Mouse (Mus musculus) hindbrain, embryonic 16.5 days (tissue): ENCODE measurements around the gene Rfxank. TPM values are rescaled to one million over a fixed set of nuclear protein-coding genes. Genes with fewer than 3 reads are reported as not detected.

Experiments
- ATAC-seq: fragments of 200-750 bp; cut with Nextera tagmentation; 2 replicates; pipeline ENCODE4 v1.8.0; 2017; ENCODE audit warnings: moderate TSS enrichment, moderate library complexity
- H3K27ac ChIP-seq: fragments of 300-500 bp; sonication (generic); 2 replicates; pipeline ENCODE4 v1.5.1; 2014; ENCODE audit warnings: low read depth, mild to moderate bottlenecking, control low read depth, low read length, moderate library complexity
- H3K27me3 ChIP-seq: fragments of 300-500 bp; sonication (generic); replicated peaks from 2 replicates; pipeline ENCODE4 v1.6.1; 2014; ENCODE audit warnings: low read length; ENCODE audit not compliant: control insufficient read depth, insufficient read depth
- H3K36me3 ChIP-seq: fragments of 300-500 bp; sonication (generic); 2 replicates; pipeline ENCODE4 v1.6.1; 2014; ENCODE audit warnings: mild to moderate bottlenecking, low read length, moderate library complexity, mixed read lengths; ENCODE audit not compliant: control insufficient read depth, insufficient read depth
- H3K4me1 ChIP-seq: fragments of 300-500 bp; sonication (generic); 2 replicates; pipeline ENCODE4 v1.6.1; 2014; ENCODE audit warnings: low read depth, low read length; ENCODE audit not compliant: control insufficient read depth, insufficient read depth
- H3K4me2 ChIP-seq: fragments of 300-500 bp; sonication (generic); 2 replicates; pipeline ENCODE4 v1.6.1; 2014; ENCODE audit warnings: mild to moderate bottlenecking, low read length, control low read depth, moderate library complexity
- H3K4me3 ChIP-seq: fragments of 300-500 bp; sonication (generic); 2 replicates; pipeline ENCODE4 v1.5.1; 2014; ENCODE audit warnings: mild to moderate bottlenecking, low read length, control low read depth, moderate library complexity
- H3K9ac ChIP-seq: fragments of 300-500 bp; sonication (generic); 2 replicates; pipeline ENCODE4 v1.6.1; 2014; ENCODE audit warnings: low read depth, mild to moderate bottlenecking, control low read depth, low read length, moderate library complexity
- H3K9me3 ChIP-seq: fragments of 300-500 bp; sonication (generic); 2 replicates; pipeline ENCODE4 v1.6.1; 2014; ENCODE audit warnings: mild to moderate bottlenecking, low read length, moderate library complexity; ENCODE audit not compliant: control insufficient read depth
- WGBS: fragments of 180-500 bp; shearing (Covaris S2); extraction: QIAGEN DNeasy Blood & Tissue Kit; methylation state at CpG from one replicate; pipeline ENCODE4 v1.1.7; 2014; 5-methylcytosine and 5-hydroxymethylcytosine counted together
- polyA plus RNA-seq: library from polyadenylated mRNA; unstranded; fragments of >200 nt; fragmentation: Nextera tagmentation; extraction: Ambion mirVana; gene quantifications from 2 replicates; pipeline ENCODE4 v1.2.1, GENCODE M21; 2015

The Rfxank gene
- polyA plus RNA-seq, 1 experiment from 2014 or later: 12.3 TPM

GRCm38 (mm10) chr8:70099276-70099675 is 39.7 kb downstream of the Rfxank start:
- H3K4me2 ChIP-seq: no peak overlapping the region
- H3K9me3 ChIP-seq: peaks cover 2% of the 10 kb centered on the region; the same call in 1 of the 2 replicates
- no peak overlapping the region for H3K9ac ChIP-seq
- no peaks in the 10 kb centered on the region for H3K27me3 ChIP-seq
- no peak overlapping the region for H3K4me3 ChIP-seq
- no peak overlapping the region for H3K27ac ChIP-seq
- H3K36me3 ChIP-seq: peaks cover 68% of the 10 kb centered on the region
- H3K4me1 ChIP-seq: no peaks in the 10 kb centered on the region
- ATAC-seq: no peak
- 81% methylated on average over 8 of the region's 8 CpGs for WGBS

GRCm38 (mm10) chr8:70092786-70093185 is 46.2 kb downstream of the Rfxank start:
- no peaks in the 10 kb centered on the region; the same call in 1 of the 2 replicates for H3K9me3 ChIP-seq
- no peak overlapping the region for H3K4me3 ChIP-seq
- H3K9ac ChIP-seq: no peak overlapping the region
- H3K36me3 ChIP-seq: peaks cover 30% of the 10 kb centered on the region
- no peak overlapping the region for H3K4me2 ChIP-seq
- H3K4me1 ChIP-seq: peaks cover 18% of the 10 kb centered on the region
- peaks cover 4% of the 10 kb centered on the region for H3K27me3 ChIP-seq
- no peak for ATAC-seq
- H3K27ac ChIP-seq: no peak overlapping the region
- WGBS: 69% methylated on average over 8 of the region's 8 CpGs

- 29% methylated on average over 9 of the region's 9 CpGs for WGBS
These were observed 49.5 kb downstream of the Rfxank start for GRCm38 (mm10) chr8:70089296-70089960.

GRCm38 (mm10) chr8:70087836-70088650 is 50.9 kb downstream of the Rfxank start:
- Histone ChIP-seq H3K4me3 (peak overlapping the region; percentile 46), H3K27ac (no peak overlapping the region), H3K9me3 (no peaks in the 10 kb centered on the region), H3K36me3 (no peaks in the 10 kb centered on the region), H3K27me3 (peaks cover 42% of the 10 kb centered on the region), H3K9ac (peak overlapping the region; percentile 67), H3K4me1 (peaks cover 40% of the 10 kb centered on the region), H3K4me2 (peak overlapping the region; percentile 90)
- WGBS: 5% methylated on average over 55 of the region's 56 CpGs
- peak; percentile 74 for ATAC-seq

More at GRCm38 (mm10) chr8:70089296-70089960, 49.5 kb downstream of the Rfxank start:
- H3K36me3 ChIP-seq: no peaks in the 10 kb centered on the region
- ATAC-seq: peak; percentile 35
- H3K4me3 ChIP-seq: no peak overlapping the region
- H3K4me1 ChIP-seq: peaks cover 26% of the 10 kb centered on the region
- no peak overlapping the region for H3K27ac ChIP-seq
- no peak overlapping the region; the same call in 1 of the 2 replicates for H3K9ac ChIP-seq
- H3K4me2 ChIP-seq: no peak overlapping the region
- peaks cover 31% of the 10 kb centered on the region for H3K27me3 ChIP-seq
- H3K9me3 ChIP-seq: no peaks in the 10 kb centered on the region

- Histone ChIP-seq H3K4me1 (peaks cover 41% of the 10 kb centered on the region), H3K9me3 (no peaks in the 10 kb centered on the region), H3K9ac (no peak overlapping the region), H3K4me2 (no peak overlapping the region), H3K36me3 (no peaks in the 10 kb centered on the region), H3K4me3 (no peak overlapping the region), H3K27me3 (peaks cover 48% of the 10 kb centered on the region), H3K27ac (no peak overlapping the region)
- WGBS: 3% methylated on average over 7 of the region's 7 CpGs
- ATAC-seq: no peak
These were observed 51.7 kb downstream of the Rfxank start for GRCm38 (mm10) chr8:70087237-70087636.

- Histone ChIP-seq H3K36me3 (no peaks in the 10 kb centered on the region), H3K9ac (no peak overlapping the region), H3K27me3 (peaks cover 52% of the 10 kb centered on the region), H3K27ac (no peak overlapping the region), H3K9me3 (no peaks in the 10 kb centered on the region), H3K4me2 (no peak overlapping the region), H3K4me3 (no peak overlapping the region), H3K4me1 (peaks cover 41% of the 10 kb centered on the region)
- no peak for ATAC-seq
- WGBS: 36% methylated on average over 1 of the region's 1 CpGs
These were observed 52.8 kb downstream of the Rfxank start for GRCm38 (mm10) chr8:70086151-70086550.

- ATAC-seq: peak; percentile 22
- Histone ChIP-seq H3K27ac (no peak overlapping the region), H3K9me3 (no peaks in the 10 kb centered on the region), H3K4me1 (peaks cover 36% of the 10 kb centered on the region), H3K4me2 (peak overlapping the region; percentile 90), H3K36me3 (no peaks in the 10 kb centered on the region), H3K9ac (peak overlapping the region; percentile 39), H3K27me3 (peaks cover 52% of the 10 kb centered on the region), H3K4me3 (peak overlapping the region; percentile 39)
- WGBS: 2% methylated on average over 68 of the region's 71 CpGs
These were observed 54.5 kb downstream of the Rfxank start for GRCm38 (mm10) chr8:70084191-70085065.

GRCm38 (mm10) chr8:70083285-70083684 is 55.7 kb downstream of the Rfxank start, which contains the start of gene Hapln4:
TSS of gene Hapln4 (plus strand) at chr8:70083457.
- WGBS: under 1% methylated on average over 26 of the region's 26 CpGs
- Histone ChIP-seq H3K4me1 (peaks cover 28% of the 10 kb centered on the region), H3K9ac (peak within 1 kb of the TSS; percentile 39), H3K4me3 (peak within 1 kb of the TSS; percentile 39), H3K27me3 (peaks cover 50% of the 10 kb centered on the region), H3K4me2 (peak within 1 kb of the TSS; percentile 90), H3K9me3 (no peaks in the 10 kb centered on the region), H3K27ac (no peak within 1 kb of the TSS), H3K36me3 (no peaks in the 10 kb centered on the region)
- ATAC-seq: no peak
